Mouse (Mus musculus) heart, embryonic 11.5 days (tissue): ENCODE measurements around the gene Fdxacb1. TPM values are rescaled to one million over a fixed set of nuclear protein-coding genes. Genes with fewer than 3 reads are reported as not detected.

Source experiments
- ATAC-seq: fragments of 200-750 bp; cut with Nextera tagmentation; replicated peaks from 2 replicates; pipeline ENCODE4 v1.8.0; 2017; ENCODE audit warnings: moderate library complexity; ENCODE audit not compliant: insufficient number of reproducible peaks, low FRiP score, low TSS enrichment
- H3K27ac ChIP-seq: fragments of 300-500 bp; sonication (generic); 2 replicates; pipeline ENCODE4 v1.5.1; 2014; ENCODE audit warnings: mild to moderate bottlenecking, low read depth, low read length
- H3K27me3 ChIP-seq: fragments of 300-500 bp; sonication (generic); 2 replicates; pipeline ENCODE4 v1.6.1; 2014; ENCODE audit warnings: mild to moderate bottlenecking, low read length, mixed read lengths; ENCODE audit not compliant: control insufficient read depth, insufficient read depth
- H3K36me3 ChIP-seq: fragments of 300-500 bp; sonication (generic); 2 replicates; pipeline ENCODE4 v1.6.1; 2014; ENCODE audit warnings: mild to moderate bottlenecking, low read length, moderate library complexity, mixed read lengths; ENCODE audit not compliant: control insufficient read depth, insufficient read depth
- H3K4me1 ChIP-seq: fragments of 300-500 bp; sonication (generic); 2 replicates; pipeline ENCODE4 v1.6.1; 2014; ENCODE audit warnings: low read length; ENCODE audit not compliant: control insufficient read depth, insufficient read depth
- H3K4me2 ChIP-seq: fragments of 300-500 bp; sonication (generic); 2 replicates; pipeline ENCODE4 v1.6.1; 2014; ENCODE audit warnings: mild to moderate bottlenecking, moderate library complexity
- H3K4me3 ChIP-seq: fragments of 300-500 bp; sonication (generic); 2 replicates; pipeline ENCODE4 v1.5.1; 2014; ENCODE audit warnings: low read depth, low read length
- H3K9ac ChIP-seq: fragments of 300-500 bp; sonication (generic); 2 replicates; pipeline ENCODE4 v1.6.1; 2014; ENCODE audit warnings: mild to moderate bottlenecking, low read depth, low read length, moderate library complexity
- H3K9me3 ChIP-seq: fragments of 300-500 bp; sonication (generic); replicated peaks from 2 replicates; pipeline ENCODE4 v1.6.1; 2016; ENCODE audit warnings: low read length; ENCODE audit not compliant: control insufficient read depth
- WGBS: fragments of 180-500 bp; shearing (Covaris S2); extraction: QIAGEN DNeasy Blood & Tissue Kit; methylation state at CpG from one replicate; pipeline ENCODE4 v1.1.7; 2014; ENCODE audit not compliant: insufficient replicate concordance; 5-methylcytosine and 5-hydroxymethylcytosine counted together
- polyA plus RNA-seq: library from polyadenylated mRNA; unstranded; fragments of >200 nt; fragmentation: Nextera tagmentation; extraction: Ambion mirVana; gene quantifications from 2 replicates; pipeline ENCODE4 v1.2.1, GENCODE M21; 2014

The Fdxacb1 gene
- polyA plus RNA-seq, 1 experiment from 2014 or later, result 9.9 TPM

GRCm38 (mm10) chr9:50727171-50727924 lies 40.7 kb upstream of the Fdxacb1 start:
- H3K9me3 ChIP-seq, result no peaks in the 10 kb centered on the region
- peak overlapping the region; percentile 72 for H3K9ac ChIP-seq
- peak; percentile 11; the same call in 1 of the 2 replicates for ATAC-seq
- H3K36me3 ChIP-seq, result no peaks in the 10 kb centered on the region
- H3K4me2 ChIP-seq, result peak overlapping the region; percentile 96
- no peaks in the 10 kb centered on the region for H3K27me3 ChIP-seq
- WGBS, result 5% methylated on average over 30 of the region's 30 CpGs
- peaks cover 22% of the 10 kb centered on the region for H3K4me1 ChIP-seq
- peak overlapping the region; percentile 69 for H3K4me3 ChIP-seq
- peak overlapping the region; percentile 59 for H3K27ac ChIP-seq

GRCm38 (mm10) chr9:50727925-50728651 lies 39.9 kb upstream of the Fdxacb1 start:
- no peaks in the 10 kb centered on the region for H3K9me3 ChIP-seq
- H3K9ac ChIP-seq, result peak overlapping the region; percentile 72
- H3K4me1 ChIP-seq, result peaks cover 16% of the 10 kb centered on the region
- H3K36me3 ChIP-seq, result no peaks in the 10 kb centered on the region
- no peak overlapping the region for H3K27ac ChIP-seq
- ATAC-seq, result peak; percentile 81
- WGBS, result under 1% methylated on average over 45 of the region's 45 CpGs
- H3K27me3 ChIP-seq, result no peaks in the 10 kb centered on the region
- peak overlapping the region; percentile 96 for H3K4me2 ChIP-seq
- H3K4me3 ChIP-seq, result peak overlapping the region; percentile 69

DNA sequence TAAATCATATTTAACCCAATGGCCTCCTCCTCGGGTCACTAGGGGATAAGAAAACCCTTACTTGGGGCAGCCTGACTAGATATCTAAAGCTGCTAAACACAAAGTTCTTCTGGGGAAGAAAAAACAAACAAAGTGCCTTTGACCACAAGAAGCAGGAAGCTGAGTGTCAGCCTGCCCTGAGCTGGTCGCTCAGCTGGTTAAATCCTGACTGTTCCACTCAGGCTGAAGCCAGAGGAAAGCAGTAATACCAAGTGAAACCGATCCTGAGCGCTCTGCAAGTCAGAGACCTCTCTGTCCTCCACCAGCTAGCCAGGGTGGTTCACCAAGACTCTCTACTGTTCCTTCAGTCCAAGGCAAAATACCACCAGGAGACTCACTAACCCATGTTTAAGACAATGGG lies 38.4 kb upstream of the Fdxacb1 start:
- Histone ChIP-seq H3K27me3 (no peaks in the 10 kb centered on the region), H3K36me3 (no peaks in the 10 kb centered on the region), H3K4me1 (peaks cover 9% of the 10 kb centered on the region), H3K4me3 (no peak overlapping the region), H3K4me2 (no peak overlapping the region), H3K9me3 (no peaks in the 10 kb centered on the region), H3K9ac (no peak overlapping the region), H3K27ac (no peak overlapping the region)
- ATAC-seq, result no peak
- WGBS, result 32% methylated on average over 4 of the region's 4 CpGs

GRCm38 (mm10) chr9:50732560-50732959 lies 35.5 kb upstream of the Fdxacb1 start:
- 23% methylated on average over 4 of the region's 4 CpGs for WGBS
- Histone ChIP-seq H3K9me3 (no peaks in the 10 kb centered on the region), H3K9ac (no peak overlapping the region; the same call in 1 of the 2 replicates)

DNA sequence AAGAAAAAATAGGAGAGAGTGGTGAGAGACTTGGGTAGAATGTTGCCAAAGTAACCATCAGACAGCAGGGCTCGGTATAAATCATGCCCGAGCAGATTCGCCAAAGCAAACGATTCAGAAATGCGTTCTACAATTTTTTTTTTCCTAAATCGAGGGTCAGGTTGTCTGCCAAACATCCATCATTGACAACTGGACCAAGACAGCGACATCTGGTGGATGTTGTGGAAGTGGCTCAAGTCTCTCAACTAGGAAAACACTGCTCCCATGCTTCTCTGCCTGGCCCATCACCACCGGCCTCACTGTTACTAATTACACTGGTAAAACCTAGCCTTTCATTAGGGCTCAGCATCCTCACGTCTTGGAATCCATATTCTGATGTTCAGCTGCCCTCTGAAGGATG lies 33.0 kb upstream of the Fdxacb1 start:
- ATAC-seq, result no peak
- Histone ChIP-seq H3K4me3 (no peak overlapping the region), H3K36me3 (no peaks in the 10 kb centered on the region), H3K27me3 (no peaks in the 10 kb centered on the region), H3K9me3 (no peaks in the 10 kb centered on the region), H3K27ac (no peak overlapping the region), H3K9ac (no peak overlapping the region), H3K4me1 (no peaks in the 10 kb centered on the region), H3K4me2 (peak overlapping the region; percentile 25; the same call in 1 of the 2 replicates)
- WGBS, result 4% methylated on average over 9 of the region's 9 CpGs

More at GRCm38 (mm10) chr9:50732560-50732959, 35.5 kb upstream of the Fdxacb1 start:
- H3K27ac ChIP-seq, result no peak overlapping the region
- no peaks in the 10 kb centered on the region for H3K36me3 ChIP-seq
- no peak overlapping the region for H3K4me3 ChIP-seq
- no peak overlapping the region for H3K4me2 ChIP-seq
- no peak for ATAC-seq
- no peaks in the 10 kb centered on the region for H3K27me3 ChIP-seq
- peaks cover under 1% of the 10 kb centered on the region; the same call in 1 of the 2 replicates for H3K4me1 ChIP-seq

DNA sequence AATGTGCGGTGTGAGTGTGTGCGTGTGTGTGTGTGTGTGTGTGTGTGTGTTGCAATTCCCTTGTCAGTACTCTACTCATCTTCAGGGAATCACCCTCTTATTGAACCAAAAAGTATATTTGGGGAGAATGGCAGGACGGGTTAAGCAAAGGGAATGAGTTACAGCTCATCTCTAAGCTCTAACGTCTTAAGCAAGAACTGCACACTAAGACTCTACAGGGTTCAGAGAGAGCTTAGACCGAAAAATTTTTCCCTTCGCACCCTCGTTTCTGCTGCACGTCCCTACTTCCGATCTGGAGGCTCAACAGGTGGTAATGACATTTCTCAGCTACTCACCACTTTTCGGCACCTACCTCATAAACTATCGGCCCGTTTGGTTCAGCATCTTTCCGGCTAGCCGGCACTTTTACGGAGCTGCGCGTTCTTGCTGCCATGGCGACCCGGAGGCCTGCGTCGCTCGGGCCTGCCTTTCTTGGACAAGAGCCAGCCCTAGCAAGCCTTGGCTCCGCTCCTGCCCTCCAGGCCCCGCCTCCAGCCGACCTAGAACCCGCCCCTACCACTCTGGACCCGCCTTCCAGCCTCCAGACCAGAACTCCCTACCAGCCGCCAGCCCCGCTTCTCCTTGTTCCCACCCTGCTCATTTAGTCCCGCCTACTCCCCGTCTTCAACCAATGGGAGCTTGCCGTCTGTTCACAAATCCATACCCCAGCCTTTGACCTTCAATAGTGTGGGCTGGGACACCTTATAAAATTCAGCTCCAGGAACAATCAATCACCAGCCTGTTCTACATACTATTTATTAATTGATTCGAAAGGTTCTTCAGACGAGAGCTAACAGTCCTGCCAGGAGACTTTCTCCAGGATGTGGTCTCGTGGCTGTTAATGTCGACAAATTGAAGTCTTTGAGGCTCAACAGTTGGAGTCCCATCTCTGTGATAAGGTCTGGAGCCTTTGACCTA lies 28.8 kb upstream of the Fdxacb1 start, which contains the start of gene Dixdc1:
Dixdc1 (minus strand) TSS at position 604 of the 957 bp plus-strand sequence.
- Histone ChIP-seq H3K4me1 (0 out of 2 replicates have a peak, but pooled peaks cover 4% of the 10 kb centered on the region), H3K4me2 (peak within 1 kb of the TSS; percentile 70), H3K36me3 (no peaks in the 10 kb centered on the region), H3K27me3 (no peaks in the 10 kb centered on the region), H3K9ac (no peak within 1 kb of the TSS), H3K4me3 (peak within 1 kb of the TSS; percentile 31), H3K27ac (no peak within 1 kb of the TSS), H3K9me3 (no peaks in the 10 kb centered on the region)
- 14% methylated on average over 36 of the region's 36 CpGs for WGBS
- ATAC-seq, result peak; percentile 93

- ATAC-seq, result no peak
- peaks cover 9% of the 10 kb centered on the region; the same call in 1 of the 2 replicates for H3K4me1 ChIP-seq
- WGBS, result 81% methylated on average over 14 of the region's 14 CpGs
- H3K4me2 ChIP-seq, result no peak overlapping the region
- H3K9ac ChIP-seq, result no peak overlapping the region
- H3K4me3 ChIP-seq, result no peak overlapping the region
- no peak overlapping the region for H3K27ac ChIP-seq
- no peaks in the 10 kb centered on the region for H3K27me3 ChIP-seq
- no peaks in the 10 kb centered on the region for H3K36me3 ChIP-seq
- H3K9me3 ChIP-seq, result no peaks in the 10 kb centered on the region
These were observed 26.9 kb upstream of the Fdxacb1 start for GRCm38 (mm10) chr9:50740867-50741784.
